Mouse (Mus musculus): ENCODE measurements around the gene Fcgr3. TPM values are rescaled to one million over a fixed set of nuclear protein-coding genes. Genes with fewer than 3 reads are reported as not detected.
A peak's percentile ranks its signal among the peaks of the same experiment; 100 is the strongest.

Gene Fcgr3
- polyA plus RNA-seq, 1 experiment from 2014 or later: 4.1 TPM

DNA sequence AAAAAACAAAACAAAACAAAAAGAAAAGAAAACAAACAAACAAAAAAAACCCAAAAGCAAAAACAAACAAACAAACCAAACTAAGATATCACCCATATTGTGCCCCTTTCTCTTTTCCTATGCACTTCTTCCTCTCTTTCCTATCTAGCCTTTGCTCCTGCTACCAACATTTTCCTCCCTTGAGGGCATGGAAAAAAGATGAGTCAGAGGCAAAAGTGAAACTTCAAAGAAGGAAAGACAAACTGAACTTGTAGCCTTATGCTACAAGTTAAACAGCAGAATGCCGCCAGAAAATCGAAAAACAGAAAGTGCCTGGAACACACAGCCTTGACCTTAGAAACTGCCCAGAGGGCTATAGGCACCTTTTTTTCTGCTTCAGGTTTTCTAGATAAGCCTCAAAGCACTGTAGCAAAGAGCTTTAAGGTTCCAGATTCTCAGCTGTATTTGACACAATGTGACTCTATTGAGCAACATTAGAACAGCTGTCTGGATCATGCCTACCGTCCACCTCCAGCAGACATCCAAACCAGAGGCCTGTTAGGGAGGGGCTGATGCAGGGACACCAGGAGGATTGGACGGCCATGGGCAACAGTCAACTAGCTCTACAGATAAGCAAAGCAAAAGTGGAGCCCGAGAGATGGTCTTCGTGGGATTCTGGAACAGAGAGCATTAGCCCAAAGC is 47.9 kb downstream of the Fcgr3 start:
- no peak for DNase-seq (ENCODE audit: low spot score)
- H3K4me1 ChIP-seq: no peaks in the 10 kb centered on the region
- 65% methylated on average over 6 of the region's 6 CpGs for WGBS
- no peak overlapping the region for H3K4me3 ChIP-seq
- no peaks in the 10 kb centered on the region; the same call in 1 of the 2 replicates for H3K27me3 ChIP-seq (ENCODE audit: insufficient read depth, poor library complexity, severe bottlenecking)
- no peaks in the 10 kb centered on the region for H3K9me3 ChIP-seq
- H3K27ac ChIP-seq: no peak overlapping the region
- no peaks in the 10 kb centered on the region for H3K36me3 ChIP-seq

DNA sequence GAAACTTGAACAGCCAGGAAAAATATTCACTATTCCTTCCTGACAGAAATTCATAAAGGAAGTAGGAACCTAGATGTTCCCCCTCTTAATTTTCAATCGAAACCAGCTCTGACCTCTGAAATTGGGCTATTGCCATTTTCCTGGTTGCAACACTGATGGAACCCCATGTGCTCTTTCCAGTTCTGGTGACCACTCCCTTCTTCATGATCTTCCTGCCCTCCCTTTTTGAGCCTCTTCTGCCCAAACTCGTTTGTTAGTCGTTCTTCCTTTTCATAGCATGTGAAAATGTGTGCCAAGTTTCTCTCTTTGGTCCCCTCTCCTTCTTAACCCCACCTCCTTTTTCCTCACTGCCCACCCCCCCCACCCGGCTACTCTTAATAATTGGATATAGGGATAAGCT is 53.0 kb downstream of the Fcgr3 start:
- H3K27me3 ChIP-seq (ENCODE audit: insufficient read depth, poor library complexity, severe bottlenecking): no peaks in the 10 kb centered on the region
- no peaks in the 10 kb centered on the region for H3K9me3 ChIP-seq
- WGBS: 68% methylated on average over 4 of the region's 4 CpGs
- no peaks in the 10 kb centered on the region for H3K4me1 ChIP-seq
- H3K36me3 ChIP-seq: no peaks in the 10 kb centered on the region
- DNase-seq (ENCODE audit: low spot score): no peak
- no peak overlapping the region for H3K4me3 ChIP-seq
- H3K27ac ChIP-seq: no peak overlapping the region

DNA sequence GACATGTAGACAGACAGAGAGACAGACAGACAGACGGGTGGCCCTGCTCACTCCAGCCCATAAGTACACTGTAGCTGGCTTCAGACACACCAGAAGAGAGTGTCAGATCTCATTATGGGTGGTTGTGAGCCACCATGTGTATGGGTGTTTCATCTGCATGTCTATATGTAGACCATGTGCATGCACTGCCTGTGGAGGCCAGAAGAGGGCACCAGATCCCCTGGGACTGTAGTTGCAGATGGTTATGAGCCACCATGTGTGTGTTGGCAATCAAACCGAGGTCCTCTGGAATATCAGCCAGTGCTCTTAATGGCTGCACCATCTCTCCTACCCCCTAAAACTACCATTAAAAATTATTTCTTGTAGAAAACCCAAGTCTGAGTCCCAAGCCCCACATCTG is 57.8 kb downstream of the Fcgr3 start:
- 76% methylated on average over 2 of the region's 2 CpGs for WGBS
- no peak overlapping the region for H3K4me3 ChIP-seq
- no peaks in the 10 kb centered on the region for H3K36me3 ChIP-seq
- H3K27ac ChIP-seq: no peak overlapping the region
- no peaks in the 10 kb centered on the region for H3K27me3 ChIP-seq (ENCODE audit: insufficient read depth, poor library complexity, severe bottlenecking)
- no peaks in the 10 kb centered on the region for H3K9me3 ChIP-seq
- no peak for DNase-seq (ENCODE audit: low spot score)
- no peaks in the 10 kb centered on the region for H3K4me1 ChIP-seq

DNA sequence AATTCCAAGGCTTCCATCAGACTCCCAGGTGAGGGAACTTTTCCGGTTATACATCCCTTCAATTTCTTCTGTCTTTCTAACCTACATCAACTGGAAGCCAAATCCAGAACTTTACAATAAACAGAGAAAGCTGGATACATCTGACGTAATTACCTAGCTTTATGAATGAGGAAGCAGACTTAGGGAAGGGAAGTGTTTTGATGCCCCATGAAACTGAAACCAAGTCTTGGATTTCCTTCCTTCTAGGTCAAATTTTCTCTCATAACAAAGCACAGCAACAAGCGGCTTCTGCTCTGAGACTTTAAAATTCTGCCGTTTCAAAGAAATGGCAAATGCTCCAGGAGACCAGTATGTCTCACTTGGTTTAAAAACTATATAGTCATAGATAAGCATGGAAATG is 58.4 kb downstream of the Fcgr3 start:
- Histone ChIP-seq H3K4me3 (no peak overlapping the region), H3K27me3 (ENCODE audit: insufficient read depth, poor library complexity, severe bottlenecking) (no peaks in the 10 kb centered on the region), H3K36me3 (no peaks in the 10 kb centered on the region), H3K9me3 (no peaks in the 10 kb centered on the region), H3K27ac (no peak overlapping the region), H3K4me1 (no peaks in the 10 kb centered on the region)
- WGBS: 84% methylated on average over 4 of the region's 4 CpGs
- DNase-seq (ENCODE audit: low spot score): no peak

DNA sequence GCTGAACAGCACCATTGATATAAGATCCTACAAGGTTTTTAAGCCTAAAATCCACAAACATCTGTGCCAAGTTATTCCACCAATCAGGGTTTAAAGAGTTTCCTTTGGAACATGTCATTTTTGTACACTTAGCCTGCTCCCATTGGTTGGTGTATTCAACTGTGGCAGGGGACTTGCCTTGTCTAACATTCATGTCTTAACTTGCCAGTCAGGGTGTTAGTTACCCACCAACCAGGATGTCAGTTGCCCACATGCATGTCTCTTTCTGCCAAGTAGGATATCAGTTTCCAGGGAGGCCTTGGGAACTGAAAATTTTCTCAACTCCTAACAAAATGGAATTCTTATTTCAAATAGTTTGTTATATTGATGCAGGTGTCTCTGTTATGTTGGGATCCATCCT is 59.1 kb downstream of the Fcgr3 start:
- Histone ChIP-seq H3K36me3 (no peaks in the 10 kb centered on the region), H3K4me1 (no peaks in the 10 kb centered on the region), H3K27me3 (ENCODE audit: insufficient read depth, poor library complexity, severe bottlenecking) (no peaks in the 10 kb centered on the region), H3K9me3 (no peaks in the 10 kb centered on the region), H3K4me3 (no peak overlapping the region), H3K27ac (no peak overlapping the region)
- no peak for DNase-seq (ENCODE audit: low spot score)

DNA sequence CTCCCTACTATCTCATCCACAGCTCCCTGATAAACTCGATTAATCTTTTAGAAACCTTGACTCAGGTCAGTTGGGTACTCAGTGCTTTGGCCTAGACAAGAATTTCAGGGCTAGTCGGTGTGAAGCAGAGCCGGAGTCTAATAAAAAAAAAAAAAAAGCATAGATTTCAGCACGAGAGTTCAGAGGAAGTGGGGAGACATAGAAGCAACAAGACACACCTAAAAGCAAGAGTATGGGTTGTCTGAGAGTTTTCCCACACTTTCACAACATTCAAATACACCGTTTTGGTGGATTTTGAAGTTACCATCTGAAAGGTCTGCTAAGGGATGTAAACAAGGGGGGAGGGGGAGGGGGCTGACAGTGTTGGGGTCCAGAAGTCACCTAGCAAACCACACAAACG is 59.7 kb downstream of the Fcgr3 start:
- WGBS: 58% methylated on average over 6 of the region's 6 CpGs
- H3K4me1 ChIP-seq: no peaks in the 10 kb centered on the region
- H3K27ac ChIP-seq: no peak overlapping the region
- H3K36me3 ChIP-seq: no peaks in the 10 kb centered on the region
- H3K9me3 ChIP-seq: no peaks in the 10 kb centered on the region
- no peak overlapping the region for H3K4me3 ChIP-seq
- H3K27me3 ChIP-seq (ENCODE audit: insufficient read depth, poor library complexity, severe bottlenecking): no peaks in the 10 kb centered on the region
- DNase-seq (ENCODE audit: low spot score): no peak

Small RNA genes lying within 50 kb of the gene (microRNA-seq; reads per million reads assigned to microRNA genes)
- gene Gm27552 (not detected), gene Gm27844 (not detected), gene Mir6546 (26.0 reads per million, percentile 35 among the genes with 10 or more reads in this experiment)

Other genes with a start within 250 kb of the Fcgr3 start
- 10.9 and 16.0 TPM in 2 replicates for gene Atf6, start 197.2 kb downstream of the Fcgr3 start, polyA plus RNA-seq (2016; fragmentation: Nextera tagmentation; extraction: Ambion mirVana)
- gene Gm26620, start 179.9 kb downstream of the Fcgr3 start, polyA plus RNA-seq (2016; fragmentation: Nextera tagmentation; extraction: Ambion mirVana): 0.67 TPM in 1 of 2 replicates, not detected in the other
- 28.9 and 37.9 TPM in 2 replicates for gene Dusp12, start 179.4 kb downstream of the Fcgr3 start, polyA plus RNA-seq (2016; fragmentation: Nextera tagmentation; extraction: Ambion mirVana)
- not detected in 2 replicates for gene Fcrlb, start 152.0 kb downstream of the Fcgr3 start, polyA plus RNA-seq (2016; fragmentation: Nextera tagmentation; extraction: Ambion mirVana)
- gene Fcrla, start 137.4 kb downstream of the Fcgr3 start, polyA plus RNA-seq (2016; fragmentation: Nextera tagmentation; extraction: Ambion mirVana): 0.08 TPM in 1 of 2 replicates, not detected in the other
- not detected in 2 replicates for gene Fcgr2b, start 88.4 kb downstream of the Fcgr3 start, polyA plus RNA-seq (2016; fragmentation: Nextera tagmentation; extraction: Ambion mirVana)
- 0.14 TPM in 1 of 2 replicates, not detected in the other for gene Fcgr4, start 46.0 kb downstream of the Fcgr3 start, polyA plus RNA-seq (2016; fragmentation: Nextera tagmentation; extraction: Ambion mirVana)
- gene Cfap126, start 49.0 kb upstream of the Fcgr3 start, polyA plus RNA-seq (2016; fragmentation: Nextera tagmentation; extraction: Ambion mirVana): 1.6 and 3.7 TPM in 2 replicates
- gene Sdhc, start 85.7 kb upstream of the Fcgr3 start, polyA plus RNA-seq (2016; fragmentation: Nextera tagmentation; extraction: Ambion mirVana): 361 and 463 TPM in 2 replicates
- 0.06 and 0.14 TPM in 2 replicates for gene Mpz, start 85.8 kb upstream of the Fcgr3 start, polyA plus RNA-seq (2016; fragmentation: Nextera tagmentation; extraction: Ambion mirVana)
- gene Pcp4l1, start 131.3 kb upstream of the Fcgr3 start, polyA plus RNA-seq (2016; fragmentation: Nextera tagmentation; extraction: Ambion mirVana): 18.0 and 24.4 TPM in 2 replicates
- 0.14 and 0.28 TPM in 2 replicates for gene Nr1i3, start 149.0 kb upstream of the Fcgr3 start, polyA plus RNA-seq (2016; fragmentation: Nextera tagmentation; extraction: Ambion mirVana)
- 41.8 and 53.7 TPM in 2 replicates for gene Tomm40l, start 157.6 kb upstream of the Fcgr3 start, polyA plus RNA-seq (2016; fragmentation: Nextera tagmentation; extraction: Ambion mirVana)
- 16.2 and 315 TPM in 2 replicates for gene Apoa2, start 160.1 kb upstream of the Fcgr3 start, polyA plus RNA-seq (2016; fragmentation: Nextera tagmentation; extraction: Ambion mirVana)
- 4.9 and 12.1 TPM in 2 replicates for gene Fcer1g, start 169.4 kb upstream of the Fcgr3 start, polyA plus RNA-seq (2016; fragmentation: Nextera tagmentation; extraction: Ambion mirVana)
- 2.6 and 2.8 TPM in 2 replicates for gene Adamts4, start 185.5 kb upstream of the Fcgr3 start, polyA plus RNA-seq (2016; fragmentation: Nextera tagmentation; extraction: Ambion mirVana)
- gene Ndufs2, start 186.5 kb upstream of the Fcgr3 start, polyA plus RNA-seq (2016; fragmentation: Nextera tagmentation; extraction: Ambion mirVana): 390 and 470 TPM in 2 replicates
- 53.3 and 62.4 TPM in 2 replicates for gene B4galt3, start 205.4 kb upstream of the Fcgr3 start, polyA plus RNA-seq (2016; fragmentation: Nextera tagmentation; extraction: Ambion mirVana)
- gene Ppox, start 216.3 kb upstream of the Fcgr3 start, polyA plus RNA-seq (2016; fragmentation: Nextera tagmentation; extraction: Ambion mirVana): 57.1 and 59.8 TPM in 2 replicates
- 58.5 and 74.8 TPM in 2 replicates for gene Usp21, start 223.1 kb upstream of the Fcgr3 start, polyA plus RNA-seq (2016; fragmentation: Nextera tagmentation; extraction: Ambion mirVana)
- gene Ufc1, start 230.1 kb upstream of the Fcgr3 start, polyA plus RNA-seq (2016; fragmentation: Nextera tagmentation; extraction: Ambion mirVana): 86.8 and 92.0 TPM in 2 replicates

Measured in heart, embryonic 10.5 days (tissue).